Mouse (Mus musculus) megakaryocyte progenitor cell, adult 5-6 weeks (primary cell): Measurements from ENCODE around the gene Sirt4. TPM values are rescaled to one million over a fixed set of nuclear protein-coding genes. Genes with fewer than 3 reads are reported as not detected.
"Not testable (repeated sequence)": the region's sequence is repeated elsewhere in the genome, so short reads cannot be mapped to it uniquely, and the experiment has no call there.

Experiments used
- ATAC-seq: replicated peaks from 2 replicates; pipeline ENCODE4 v1.8.0; 2016; ENCODE audit warnings: mild to moderate bottlenecking, moderate TSS enrichment, inconsistent platforms; ENCODE audit not compliant: poor library complexity
- total RNA-seq, 2 experiments: library from RNA; stranded (forward) in 1 of 2; stranded (reverse) in 1 of 2; fragments of 157-497, 149-512 nt in 1 of 2; fragments of 200-1000 nt in 1 of 2; gene quantifications; 2 replicates each; pipeline versions ENCODE4 v1.2.3 to v1.2.4; 2015 to 2017

Sirt4 gene
- 9.8 and 12.3 TPM in 2 replicates for total RNA-seq (2015)
- total RNA-seq (2017), result 2.8 and 4.6 TPM in 2 replicates

DNA sequence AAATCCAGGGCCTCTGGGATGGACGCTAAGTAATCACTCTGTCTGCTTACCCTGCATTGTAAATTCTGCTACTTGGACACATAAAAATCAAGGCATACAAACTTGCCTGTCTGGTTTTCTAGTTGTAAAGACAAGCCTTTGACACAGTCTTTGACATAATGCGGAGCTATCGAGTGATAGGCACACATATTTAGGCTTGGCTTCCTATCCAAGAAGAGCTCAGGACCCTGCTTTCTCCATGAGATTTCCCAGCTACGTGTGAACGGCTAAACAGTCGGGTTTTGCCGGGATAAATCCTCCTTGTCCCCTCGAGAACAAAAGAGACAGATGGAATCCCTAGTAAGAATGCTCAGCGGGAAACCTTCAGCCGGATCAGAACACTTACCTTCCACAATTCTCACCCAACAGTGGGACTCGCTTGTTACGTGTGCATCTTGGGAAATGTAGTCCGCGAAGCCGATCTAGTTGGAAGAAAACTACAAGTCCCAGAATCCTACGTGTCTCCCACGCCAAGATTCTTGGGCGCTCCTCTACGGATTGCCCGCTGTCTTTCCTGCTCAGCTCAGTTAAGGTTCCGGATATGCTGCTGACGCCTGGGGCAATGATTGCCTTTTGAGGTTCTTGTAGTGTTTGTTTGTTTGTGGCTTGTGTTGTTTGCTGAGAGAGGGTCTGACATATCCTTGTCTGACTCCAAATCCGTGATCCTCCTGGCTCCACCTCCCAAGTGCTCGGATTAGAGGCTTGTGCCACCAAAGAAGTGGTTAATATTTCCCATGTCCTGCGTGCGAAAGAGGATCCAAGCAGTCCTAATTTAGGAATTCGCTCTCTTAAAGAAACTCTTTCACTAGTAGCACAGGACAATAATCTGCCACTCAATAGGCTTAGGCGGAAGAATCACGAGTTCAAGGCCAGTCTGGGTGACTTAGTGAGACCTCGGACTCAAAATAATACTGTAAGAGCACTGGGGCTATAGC, at the start of gene Sirt4:
TSS of gene Sirt4 (minus strand) at position 779 of the 974 bp plus-strand sequence.
- ATAC-seq, result peak; percentile 96

- peak; percentile 67 for ATAC-seq
These were observed 47.2 kb upstream of the Sirt4 start for GRCm38 (mm10) chr5:115531671-115532270.

DNA sequence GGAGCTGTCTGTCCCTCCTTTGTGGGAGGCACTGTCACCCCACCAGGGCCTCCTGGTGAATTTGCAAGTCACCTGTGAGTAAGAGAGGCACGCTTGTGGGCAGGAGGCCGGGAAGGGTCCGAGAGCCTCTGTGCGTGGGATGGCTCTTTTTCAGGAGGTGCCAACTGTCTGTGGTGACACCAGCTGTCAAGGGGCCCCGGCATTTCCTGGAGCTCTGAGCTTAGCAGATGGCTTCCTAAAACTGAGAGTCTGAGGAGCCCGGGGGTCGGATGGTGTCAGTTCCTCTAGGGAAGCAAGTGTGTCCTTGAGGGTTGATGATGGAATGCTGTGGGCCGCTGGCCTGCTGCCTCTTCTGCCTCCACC, 45.9 kb upstream of the Sirt4 start:
- peak; percentile 36 for ATAC-seq

- peak; percentile 42 for ATAC-seq
These were observed 45.4 kb upstream of the Sirt4 start for GRCm38 (mm10) chr5:115529742-115530446.

- no peak for ATAC-seq
These were observed 44.8 kb upstream of the Sirt4 start for GRCm38 (mm10) chr5:115529364-115529741.

DNA sequence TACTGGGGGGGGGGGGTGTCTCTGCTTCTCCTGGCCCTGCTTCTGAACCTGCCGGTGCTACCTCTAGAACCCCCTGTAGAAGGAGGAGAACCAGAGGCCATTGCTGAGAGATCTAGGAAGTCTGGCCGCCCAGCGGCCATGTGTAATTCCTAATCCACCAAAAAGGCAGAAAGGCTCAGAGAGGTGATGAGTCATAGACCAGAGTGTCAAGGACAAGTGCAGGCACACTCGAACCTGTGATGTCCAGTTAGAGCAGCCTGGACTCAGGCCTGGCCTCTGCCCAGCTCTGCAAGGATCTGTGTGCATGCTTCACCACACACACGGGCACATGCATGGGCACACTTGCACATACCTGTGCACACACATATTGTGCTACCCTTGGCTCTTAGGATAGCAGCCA, 43.6 kb upstream of the Sirt4 start:
- ATAC-seq, result no peak

DNA sequence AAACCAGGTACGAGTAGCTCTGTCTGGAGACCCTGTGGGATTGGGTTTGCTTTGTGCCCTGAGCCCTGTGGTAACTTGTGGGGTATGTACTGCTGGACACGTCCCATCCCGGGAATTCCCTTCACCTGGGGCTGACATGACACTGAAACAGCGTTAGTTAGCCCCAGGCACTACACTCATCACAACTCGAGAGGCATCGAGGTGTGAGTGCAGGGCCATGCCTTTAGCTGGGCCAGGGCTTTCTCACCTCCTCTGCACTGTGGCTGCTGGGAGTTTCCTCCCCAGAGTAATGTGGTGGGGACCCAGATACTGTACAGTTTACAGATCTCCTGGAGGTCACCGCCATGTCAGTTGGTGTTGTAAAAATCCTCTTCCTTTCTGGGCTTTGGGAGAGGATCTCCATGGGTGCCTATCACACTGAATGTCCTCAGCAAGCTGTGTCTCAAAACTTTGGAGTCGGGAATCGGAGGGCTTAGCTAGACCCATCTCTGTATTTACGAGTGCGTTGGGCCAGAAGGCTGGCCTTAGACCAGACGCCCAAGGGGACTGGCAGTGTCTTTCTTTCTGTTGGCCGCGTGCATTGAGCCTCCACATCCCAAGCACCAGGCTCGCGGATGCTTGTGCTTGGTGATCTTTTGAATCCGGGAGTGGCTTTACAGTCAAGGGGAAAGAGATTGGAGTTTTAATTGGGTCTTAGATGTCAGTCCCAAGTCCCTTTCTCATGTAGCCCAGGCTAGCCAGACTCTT, 42.1 kb upstream of the Sirt4 start:
- ATAC-seq, result no peak

- ATAC-seq, result no peak
These were observed 41.4 kb upstream of the Sirt4 start for GRCm38 (mm10) chr5:115525943-115526342.

DNA sequence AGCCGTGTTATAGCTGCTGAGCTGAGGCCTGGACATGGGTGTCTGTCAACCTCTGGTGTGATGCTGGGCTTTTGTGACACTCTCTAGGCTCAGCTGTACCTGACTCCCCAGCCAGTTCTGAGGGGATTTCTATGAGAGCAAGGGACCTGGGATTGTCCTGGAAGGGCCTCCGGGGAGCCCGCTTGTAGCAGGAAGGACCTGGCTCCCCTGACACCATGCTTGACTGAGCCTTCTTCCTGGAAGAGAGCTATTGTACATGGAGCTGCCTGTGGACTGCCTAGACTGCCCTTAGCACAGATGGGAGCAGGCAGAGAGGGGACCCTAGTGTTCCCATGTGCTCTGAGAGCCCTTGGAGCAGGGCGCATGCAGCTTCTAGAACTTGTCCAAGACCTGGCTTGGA, 40.9 kb upstream of the Sirt4 start:
- ATAC-seq, result no peak

DNA sequence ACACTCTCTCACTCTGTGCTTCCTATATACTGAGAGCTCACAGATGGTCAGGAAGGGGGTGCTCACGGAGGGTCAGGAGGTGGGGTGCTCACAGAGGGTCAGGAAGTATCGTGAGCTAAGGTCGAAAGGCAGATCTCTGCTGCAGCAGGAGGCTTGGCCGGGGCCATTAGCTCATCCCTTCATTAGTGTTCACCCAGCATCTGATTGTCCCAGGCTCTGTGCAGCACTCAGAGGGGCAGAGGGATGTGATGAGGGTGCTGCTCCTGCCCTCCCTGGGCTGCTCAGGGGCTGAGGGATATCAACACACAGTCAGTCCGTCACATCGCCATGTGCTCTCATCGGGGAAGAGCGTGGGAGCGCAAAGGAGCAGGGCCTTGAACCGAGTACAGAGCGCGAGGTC, 39.9 kb upstream of the Sirt4 start:
- no peak for ATAC-seq

- 0 out of 2 replicates have a peak, but pooled peaks have one; percentile 9 for ATAC-seq
These were observed 39.4 kb upstream of the Sirt4 start for GRCm38 (mm10) chr5:115523971-115524370.

DNA sequence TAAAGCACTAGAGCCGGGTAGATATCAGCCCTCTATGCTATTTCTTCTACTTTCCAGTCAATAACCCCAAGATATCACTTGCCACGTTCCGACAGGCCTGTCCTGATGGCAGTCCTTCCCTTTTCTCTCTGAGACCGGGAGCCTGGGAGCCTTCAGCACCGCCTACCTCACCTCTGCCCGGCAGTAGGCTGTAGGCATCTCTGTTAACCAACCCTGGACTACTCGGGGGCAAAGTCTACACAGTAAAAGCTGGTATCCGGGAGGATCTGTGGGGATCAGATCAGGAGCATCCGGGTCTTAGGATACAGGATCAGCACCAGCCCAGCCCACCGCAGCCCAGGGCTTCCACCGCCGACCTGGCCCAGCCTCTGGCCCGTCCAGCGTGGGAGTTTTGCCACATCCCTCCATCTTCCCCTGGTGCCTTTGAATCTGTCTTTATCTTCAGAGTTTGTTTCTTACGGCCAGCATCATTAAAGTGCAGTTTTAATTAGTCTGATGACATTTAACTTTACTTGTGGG, 38.5 kb upstream of the Sirt4 start:
- no peak for ATAC-seq

- no peak for ATAC-seq
These were observed 38.0 kb upstream of the Sirt4 start for GRCm38 (mm10) chr5:115522531-115522930.

GRCm38 (mm10) chr5:115521553-115522461, 37.3 kb upstream of the Sirt4 start:
- peak; percentile 74 for ATAC-seq

GRCm38 (mm10) chr5:115520325-115520869, 35.9 kb upstream of the Sirt4 start:
- ATAC-seq, result no peak

DNA sequence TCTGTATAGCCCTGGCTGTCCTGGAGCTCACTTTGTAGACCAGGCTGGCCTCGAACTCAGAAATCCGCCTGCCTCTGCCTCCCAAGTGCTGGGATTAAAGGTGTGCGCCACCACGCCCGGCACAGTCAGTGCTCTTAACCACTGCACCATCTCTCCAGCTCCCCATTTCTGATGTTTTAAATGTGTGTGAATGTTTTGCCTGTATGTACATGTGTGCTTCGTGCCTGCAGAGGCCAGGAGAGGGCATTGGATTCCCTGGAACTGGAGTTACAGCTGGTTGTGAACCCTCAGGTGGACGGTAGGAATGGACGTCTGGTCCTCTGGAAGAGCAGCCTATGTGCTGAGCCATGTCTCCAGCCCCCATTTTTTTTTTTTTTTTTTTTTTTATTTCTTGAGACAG, 33.7 kb upstream of the Sirt4 start:
- ATAC-seq, result not testable (repeated sequence)

GRCm38 (mm10) chr5:115517501-115517900, 33.0 kb upstream of the Sirt4 start:
- no peak for ATAC-seq

DNA sequence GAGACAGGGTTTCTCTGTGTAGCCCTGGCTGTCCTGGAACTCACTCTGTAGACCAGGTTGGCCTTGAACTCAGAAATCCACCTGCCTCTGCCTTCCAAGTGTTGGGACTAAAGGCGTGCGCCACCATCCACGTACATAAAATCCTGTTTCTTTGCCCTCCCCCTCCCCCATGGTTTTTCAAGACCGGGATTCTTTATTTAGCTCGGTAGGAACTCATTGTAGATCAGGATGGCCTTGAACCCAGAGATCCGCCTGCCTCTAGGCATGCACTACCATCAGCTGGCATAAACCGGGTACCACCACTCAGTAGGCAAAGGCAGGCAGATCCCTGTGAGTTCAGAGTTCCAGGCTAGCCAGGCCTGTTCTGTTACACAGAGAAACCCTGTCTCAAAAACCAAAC, 32.4 kb upstream of the Sirt4 start:
- no peak for ATAC-seq
